Mouse (Mus musculus) liver, embryonic 18 days (tissue): ENCODE data around the gene Nxpe3. TPM values are rescaled to one million over a fixed set of nuclear protein-coding genes. Genes with fewer than 3 reads are reported as not detected.

Experiments
- polyA plus RNA-seq: library from polyadenylated mRNA; depleted of rRNA; stranded (reverse); fragments of >200 nt; gene quantifications from 2 replicates; pipeline ENCODE4 v1.2.3, GENCODE M21; 2012; rRNA removed

Gene Nxpe3
- polyA plus RNA-seq: 0.87 and 0.95 TPM in 2 replicates

DNA sequence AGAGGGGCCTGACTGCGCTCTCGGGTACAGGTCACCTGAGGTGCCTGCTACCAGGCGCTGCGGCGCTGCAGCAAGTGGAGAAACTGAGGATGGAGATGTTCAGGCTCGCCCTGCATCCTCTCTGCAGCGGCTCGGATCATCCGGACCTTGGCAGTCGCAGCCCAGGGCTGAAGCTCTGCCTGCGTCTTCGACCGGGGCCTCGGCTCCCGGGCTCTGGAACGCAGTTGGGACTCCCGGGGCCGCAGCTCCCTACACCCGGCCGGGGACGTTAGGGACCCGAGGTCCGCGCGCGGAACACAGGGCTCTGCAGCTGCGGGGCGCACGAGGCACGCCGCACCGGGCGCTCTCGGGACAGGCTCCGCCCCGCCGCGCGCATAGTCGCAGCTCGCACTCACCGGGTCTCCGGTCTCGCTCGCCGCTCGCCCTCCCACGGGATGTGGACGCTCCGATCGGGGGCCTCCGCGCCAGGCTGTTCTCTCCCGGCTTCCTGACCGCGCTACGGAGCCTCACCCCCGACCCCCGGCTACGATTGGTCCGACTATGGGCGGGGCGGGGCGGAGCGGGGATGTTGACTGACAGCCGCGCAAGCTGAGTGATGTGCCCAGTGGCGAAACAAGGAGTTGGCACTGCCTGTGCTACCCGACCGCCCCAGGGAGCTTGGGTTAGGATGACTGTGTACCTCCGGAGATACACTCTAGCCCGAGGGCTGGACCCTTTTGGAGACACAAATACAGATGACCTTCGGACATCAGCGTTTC is at the start of gene Nxpe3:
Gene Nxpe3 (minus strand): TSS at position 393 of the 758 bp plus-strand sequence.

DNA sequence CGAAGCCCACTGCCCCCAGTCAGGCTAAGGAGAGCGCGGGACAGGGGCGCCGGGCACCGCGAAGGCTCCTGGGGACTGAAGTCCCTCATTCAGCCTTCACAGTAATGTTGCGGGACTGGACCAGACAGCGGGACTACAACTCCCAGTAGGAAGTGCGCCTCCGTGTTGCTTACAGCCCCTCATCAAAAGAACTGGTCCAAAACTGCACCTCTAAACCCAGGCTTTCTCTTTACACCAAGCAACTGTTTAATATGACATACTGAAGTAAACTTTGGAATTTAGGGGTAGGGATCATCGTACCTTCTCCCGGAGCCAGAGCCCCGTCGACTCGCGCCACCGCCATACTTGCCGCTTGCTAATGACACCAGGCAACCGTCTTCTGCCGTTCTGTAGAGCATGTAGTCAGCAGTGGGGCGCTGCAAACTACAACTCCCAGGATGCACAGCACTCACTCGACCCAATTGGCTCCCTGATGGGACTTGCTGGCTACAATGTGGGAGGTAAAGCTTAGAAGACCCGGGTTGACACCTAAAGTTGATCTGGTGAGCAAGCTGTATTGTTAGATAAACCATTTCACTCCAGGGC is 39.5 kb upstream of the Nxpe3 start, which contains the start of gene Cep97:
Gene Cep97 (minus strand): TSS at position 403 of the 585 bp plus-strand sequence.

DNA sequence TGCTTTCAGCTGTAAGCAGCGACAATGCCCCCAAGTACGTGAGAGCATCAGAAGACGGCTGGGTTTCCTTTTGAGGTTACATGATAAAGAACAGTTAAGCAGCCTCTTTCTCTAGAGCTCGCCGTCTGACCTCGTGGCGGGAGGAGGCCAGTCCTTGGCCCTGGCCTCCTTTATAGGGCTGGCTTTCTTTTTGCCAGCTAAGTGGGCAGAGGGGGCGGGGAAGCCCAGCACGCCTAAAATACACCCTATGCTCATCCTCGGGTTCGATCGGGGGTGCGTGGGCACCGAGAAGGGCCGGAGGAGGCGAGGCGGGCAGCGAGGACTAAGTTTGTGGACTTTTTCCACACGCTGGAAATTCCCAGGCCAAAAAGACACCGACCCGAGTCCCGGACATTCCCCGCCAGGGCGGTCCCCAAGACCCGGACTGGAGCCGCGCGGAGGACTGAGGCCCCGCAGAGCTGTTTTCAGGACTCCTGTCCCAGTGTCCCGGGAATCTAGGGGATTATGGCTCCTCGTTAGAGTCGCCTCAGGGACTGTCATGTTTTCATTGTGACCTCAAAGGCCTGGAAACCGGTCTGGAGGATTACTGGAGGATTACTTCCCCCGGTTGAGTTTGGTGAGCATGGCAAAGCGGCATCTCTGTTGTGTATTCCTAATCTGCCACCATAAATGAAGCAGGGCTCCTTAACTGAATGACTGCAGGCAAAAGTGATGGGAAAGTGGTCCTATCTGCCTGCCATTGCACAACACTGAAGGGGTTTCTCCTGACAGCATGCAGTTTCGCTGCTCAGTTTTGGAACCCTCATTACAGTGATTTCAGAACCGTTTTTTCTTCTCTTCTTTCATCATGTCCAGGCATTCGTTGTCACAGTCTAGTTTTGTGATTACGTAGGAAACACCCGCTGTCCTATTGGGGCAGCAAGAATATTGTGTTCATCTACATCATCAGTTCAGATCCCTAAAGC is 56.3 kb downstream of the Nxpe3 start, which contains the start of gene Nfkbiz:
Gene Nfkbiz (minus strand): TSS at position 390 of the 965 bp plus-strand sequence.

Other genes with a start within 250 kb of the Nxpe3 start
- 4.0 and 4.1 TPM in 2 replicates for gene Nfkbiz, start 56.4 kb downstream of the Nxpe3 start, polyA plus RNA-seq
- gene Cep97, start 39.6 kb upstream of the Nxpe3 start, polyA plus RNA-seq: 1.6 and 1.7 TPM in 2 replicates
- gene Rpl24, start 71.0 kb upstream of the Nxpe3 start, polyA plus RNA-seq: 388 and 486 TPM in 2 replicates
- 4.5 and 5.0 TPM in 2 replicates for gene Zbtb11, start 78.6 kb upstream of the Nxpe3 start, polyA plus RNA-seq
- gene Pcnp, start 134.5 kb upstream of the Nxpe3 start, polyA plus RNA-seq: 29.5 and 30.4 TPM in 2 replicates
- gene Trmt10c, start 142.5 kb upstream of the Nxpe3 start, polyA plus RNA-seq: 5.9 and 6.0 TPM in 2 replicates
- gene Senp7, start 153.1 kb upstream of the Nxpe3 start, polyA plus RNA-seq: 5.7 and 6.7 TPM in 2 replicates